Mouse (Mus musculus): ENCODE data around the gene Pigu.

DNA sequence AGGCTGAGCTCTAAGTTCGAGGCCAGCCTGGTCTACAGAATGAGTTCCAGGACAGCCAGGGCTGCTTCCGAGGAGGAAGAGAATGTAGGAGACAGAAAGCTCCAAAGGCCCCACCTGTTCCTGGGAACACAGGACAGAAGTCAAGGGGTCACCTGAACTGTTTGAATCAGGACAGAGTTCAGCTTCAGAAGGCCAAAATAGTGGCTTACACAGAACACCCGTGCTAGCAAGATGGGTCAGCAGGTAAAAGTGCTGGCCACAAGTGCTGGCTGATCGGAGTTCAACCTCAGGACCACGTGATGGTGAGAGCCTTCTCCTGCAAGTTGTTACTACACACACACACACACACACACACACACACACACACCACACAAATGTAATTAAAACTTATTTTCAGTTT is 90.3 kb downstream of the Pigu start:
- TF ChIP-seq CTCF (IDR thresholded peaks at IDR 0.05; ENCODE audit: borderline replicate concordance, control insufficient read depth, extremely low read depth, insufficient read depth, low read length, poor library complexity), result no peak
- TF ChIP-seq POLR2A (IDR thresholded peaks at IDR 0.05; ENCODE audit: control insufficient read depth, extremely low read depth, insufficient read depth, low read length, poor library complexity), result no peak
